Mouse (Mus musculus): Measurements from ENCODE around the gene Hmox2.

The Hmox2 gene

GRCm38 (mm10) chr16:4781524-4782196, 55.5 kb downstream of the Hmox2 start:
- peak; percentile 77 for DNase-seq (ENCODE audit: low read depth, low spot score)

- DNase-seq (ENCODE audit: low read depth, low spot score) = no peak
Measured at GRCm38 (mm10) chr16:4782515-4782914, 56.4 kb downstream of the Hmox2 start.

- DNase-seq (ENCODE audit: low read depth, low spot score) = no peak
Measured at GRCm38 (mm10) chr16:4785706-4786105, 59.5 kb downstream of the Hmox2 start.

- DNase-seq (ENCODE audit: low read depth, low spot score) = no peak
Measured at GRCm38 (mm10) chr16:4788176-4788575, 62.0 kb downstream of the Hmox2 start.

- DNase-seq (ENCODE audit: low read depth, low spot score) = peak; percentile 65
Measured at GRCm38 (mm10) chr16:4789311-4789768, 63.2 kb downstream of the Hmox2 start.

GRCm38 (mm10) chr16:4789810-4790559, 63.8 kb downstream of the Hmox2 start, which contains the start of gene Cdip1:
Gene Cdip1, minus strand, starts transcription at chr16:4790292.
- peak; percentile 96 for DNase-seq (ENCODE audit: low read depth, low spot score)

GRCm38 (mm10) chr16:4791332-4791731, 65.2 kb downstream of the Hmox2 start:
- DNase-seq (ENCODE audit: low read depth, low spot score) = peak; percentile 58

GRCm38 (mm10) chr16:4796631-4797030, 70.5 kb downstream of the Hmox2 start:
- DNase-seq (ENCODE audit: low read depth, low spot score) = no peak

Measured in 3T3-L1 (cell line).